Mouse (Mus musculus) kidney, adult 2 months (tissue): ENCODE results near the gene Kat7.

Source experiments
- CTCF ChIP-seq: fragments of 200-500 bp; conservative IDR thresholded peaks from 2 replicates; pipeline ENCODE4 v1.5.1; 2011; ENCODE audit warnings: low read depth, mild to moderate bottlenecking, control low read depth, low read length, moderate library complexity, mixed read lengths; ENCODE audit not compliant: insufficient read depth, insufficient read length
- POLR2A ChIP-seq: fragments of 200-500 bp; IDR thresholded peaks from one replicate; pipeline ENCODE4 v1.6.1; 2011; ENCODE audit warnings: low read depth, low read length, control low read depth

- TF ChIP-seq POLR2A (no peak), CTCF (no peak)
Measured at GRCm38 (mm10) chr11:95225448-95225847, 84.6 kb downstream of the Kat7 start.
